Mouse (Mus musculus) liver, embryonic 13.5 days (tissue): ENCODE results near the gene Msl2. TPM values are rescaled to one million over a fixed set of nuclear protein-coding genes. Genes with fewer than 3 reads are reported as not detected.
A peak's percentile ranks its signal among the peaks of the same experiment; 100 is the strongest.

Experiments
- ATAC-seq: fragments of 200-750 bp; cut with Nextera tagmentation; 2 replicates; pipeline ENCODE4 v1.8.0; 2017; ENCODE audit warnings: low read depth, mild to moderate bottlenecking, moderate number of reproducible peaks, moderate library complexity
- DNase-seq: peaks from one replicate; pipeline ENCODE4 v3.0.0; 2022
- H3K27ac ChIP-seq: fragments of 300-500 bp; sonication (generic); 2 replicates; pipeline ENCODE4 v1.5.1; 2015; ENCODE audit warnings: moderate library complexity, mild to moderate bottlenecking, inconsistent platforms
- H3K27me3 ChIP-seq: fragments of 300-500 bp; sonication (generic); 2 replicates; pipeline ENCODE4 v1.6.1; 2015; ENCODE audit warnings: mild to moderate bottlenecking, inconsistent platforms
- H3K36me3 ChIP-seq: fragments of 300-500 bp; sonication (generic); 2 replicates; pipeline ENCODE4 v1.6.1; 2015; ENCODE audit warnings: mild to moderate bottlenecking, inconsistent platforms
- H3K4me1 ChIP-seq: fragments of 300-500 bp; sonication (generic); replicated peaks from 2 replicates; pipeline ENCODE4 v1.6.1; 2015; ENCODE audit warnings: inconsistent platforms
- H3K4me2 ChIP-seq: fragments of 300-500 bp; sonication (generic); 2 replicates; pipeline ENCODE4 v1.6.1; 2015; ENCODE audit warnings: inconsistent platforms, mild to moderate bottlenecking, moderate library complexity
- H3K4me3 ChIP-seq: fragments of 300-500 bp; sonication (generic); replicated peaks from 2 replicates; pipeline ENCODE4 v1.5.1; 2015; ENCODE audit warnings: mild to moderate bottlenecking, inconsistent platforms
- H3K9ac ChIP-seq: fragments of 300-500 bp; sonication (generic); 2 replicates; pipeline ENCODE4 v1.6.1; 2015; ENCODE audit warnings: mild to moderate bottlenecking, inconsistent platforms
- H3K9me3 ChIP-seq: fragments of 300-500 bp; sonication (generic); replicated peaks from 2 replicates; pipeline ENCODE4 v1.6.1; 2016; ENCODE audit warnings: inconsistent platforms
- WGBS: fragments of 180-500 bp; shearing (Covaris S2); methylation state at CpG from one replicate; pipeline ENCODE4 v1.1.7; 2015; ENCODE audit not compliant: insufficient replicate concordance; 5-methylcytosine and 5-hydroxymethylcytosine counted together
- polyA plus RNA-seq: library from polyadenylated mRNA; unstranded; fragments of >200 nt; fragmentation: Nextera tagmentation; extraction: Ambion mirVana; gene quantifications from 2 replicates; pipeline ENCODE4 v1.2.1, GENCODE M21; 2015

Msl2 gene
- polyA plus RNA-seq, 1 experiment from 2014 or later = 2.6 TPM

GRCm38 (mm10) chr9:101075694-101076093 is 1.8 kb downstream of the Msl2 start:
- no peaks in the 10 kb centered on the region for H3K27me3 ChIP-seq
- peaks cover 48% of the 10 kb centered on the region for H3K4me1 ChIP-seq
- peak overlapping the region; percentile 90 for H3K4me3 ChIP-seq
- H3K36me3 ChIP-seq = peaks cover 5% of the 10 kb centered on the region
- DNase-seq = no peak
- H3K9me3 ChIP-seq = no peaks in the 10 kb centered on the region
- H3K9ac ChIP-seq = peak overlapping the region; percentile 96
- WGBS = under 1% methylated on average over 8 of the region's 8 CpGs
- no peak for ATAC-seq
- H3K27ac ChIP-seq = peak overlapping the region; percentile 99
- peak overlapping the region; percentile 94 for H3K4me2 ChIP-seq

DNA sequence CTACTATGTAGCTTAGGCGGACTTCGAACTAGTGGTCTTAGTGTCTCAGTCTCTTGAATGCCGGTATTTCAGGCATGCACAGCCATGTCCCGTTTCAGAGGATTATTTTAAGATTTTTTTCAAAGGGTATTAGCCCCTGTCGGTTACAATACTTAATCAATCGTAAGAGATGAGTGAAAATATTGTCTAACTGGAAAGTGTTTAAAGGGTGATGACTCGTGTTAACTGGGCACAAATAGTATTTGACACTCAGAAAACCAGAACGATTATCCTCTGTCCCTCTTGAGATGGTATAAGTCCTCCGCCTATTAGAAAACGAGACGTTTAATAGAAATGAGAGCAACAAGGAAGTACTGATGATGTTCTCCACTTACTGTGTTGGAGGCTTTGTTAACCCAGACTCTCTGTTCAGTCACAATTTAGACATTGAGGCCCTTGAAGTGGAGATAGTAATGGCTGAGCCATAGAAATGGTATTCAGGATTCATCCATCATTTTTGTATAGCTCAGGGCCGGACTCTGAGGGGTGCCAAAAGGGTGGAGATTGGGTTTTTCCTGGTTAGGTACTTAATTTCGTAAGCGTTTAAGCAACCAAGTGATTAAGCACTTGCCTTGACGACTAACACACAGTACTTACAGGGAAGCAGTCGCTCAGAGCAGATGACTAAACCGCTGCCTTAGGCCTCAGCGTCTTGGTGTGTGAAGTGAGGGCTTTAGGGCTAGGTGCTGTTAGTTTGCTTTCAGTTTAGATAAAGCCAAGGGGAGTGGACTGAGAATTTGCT is 2.4 kb downstream of the Msl2 start:
- Histone ChIP-seq H3K4me3 (peak overlapping the region; percentile 90), H3K27me3 (no peaks in the 10 kb centered on the region), H3K9me3 (no peaks in the 10 kb centered on the region), H3K9ac (peak overlapping the region; percentile 96), H3K27ac (peak overlapping the region; percentile 99), H3K4me2 (peak overlapping the region; percentile 94), H3K36me3 (peaks cover 7% of the 10 kb centered on the region), H3K4me1 (peaks cover 53% of the 10 kb centered on the region)
- WGBS = under 1% methylated on average over 18 of the region's 18 CpGs
- ATAC-seq = no peak
- DNase-seq = no peak

- Histone ChIP-seq H3K27ac (peak overlapping the region; percentile 99; the same call in 1 of the 2 replicates), H3K27me3 (no peaks in the 10 kb centered on the region), H3K4me2 (peak overlapping the region; percentile 94), H3K36me3 (peaks cover 7% of the 10 kb centered on the region), H3K9ac (peak overlapping the region; percentile 96), H3K4me1 (peaks cover 53% of the 10 kb centered on the region), H3K9me3 (no peaks in the 10 kb centered on the region), H3K4me3 (peak overlapping the region; percentile 90)
- ATAC-seq = no peak
- no peak for DNase-seq
These were observed 3.6 kb downstream of the Msl2 start for GRCm38 (mm10) chr9:101077486-101077885.

GRCm38 (mm10) chr9:101078579-101078978 is 4.7 kb downstream of the Msl2 start:
- Histone ChIP-seq H3K9ac (peak overlapping the region; percentile 55), H3K27ac (peak overlapping the region; percentile 51), H3K27me3 (no peaks in the 10 kb centered on the region), H3K4me3 (peak overlapping the region; percentile 90), H3K4me1 (peaks cover 47% of the 10 kb centered on the region), H3K36me3 (peaks cover 9% of the 10 kb centered on the region), H3K9me3 (no peaks in the 10 kb centered on the region), H3K4me2 (peak overlapping the region; percentile 69)
- no peak for DNase-seq
- ATAC-seq = no peak
- 64% methylated on average over 4 of the region's 4 CpGs for WGBS

DNA sequence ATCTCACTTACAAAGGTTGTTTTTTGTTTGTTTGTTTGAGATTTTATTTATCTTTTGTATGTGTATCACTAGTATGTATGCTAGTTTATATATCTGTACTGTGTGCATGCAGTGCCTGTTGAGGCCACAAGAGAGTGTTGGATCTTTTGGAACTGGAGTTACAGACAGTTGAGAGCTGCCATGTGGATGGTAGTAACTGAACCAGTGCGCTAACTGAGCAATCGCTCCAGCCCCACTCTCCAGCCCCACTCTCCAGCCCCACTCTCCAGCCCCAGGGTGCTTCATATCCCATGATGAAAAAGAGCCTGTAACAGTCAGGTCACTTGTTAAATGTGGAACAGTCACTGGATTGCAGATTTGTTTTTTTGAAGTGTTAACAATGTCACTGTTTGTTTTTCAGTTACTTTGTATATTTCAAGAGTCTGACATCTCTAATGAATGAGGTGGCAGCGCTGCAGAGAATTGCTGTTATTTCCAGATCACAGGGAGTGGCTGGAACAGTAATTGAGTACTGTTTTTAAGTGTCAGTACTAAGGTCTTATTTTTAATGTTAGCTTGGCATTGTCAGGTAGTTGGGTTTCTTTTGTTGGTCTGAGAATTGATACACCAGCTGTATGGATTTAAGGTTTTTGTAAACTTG is 6.3 kb downstream of the Msl2 start:
- Histone ChIP-seq H3K4me2 (peak overlapping the region; percentile 21; the same call in 1 of the 2 replicates), H3K9ac (no peak overlapping the region), H3K4me3 (no peak overlapping the region), H3K4me1 (peaks cover 55% of the 10 kb centered on the region), H3K9me3 (no peaks in the 10 kb centered on the region), H3K36me3 (peaks cover 11% of the 10 kb centered on the region), H3K27me3 (no peaks in the 10 kb centered on the region), H3K27ac (peak overlapping the region; percentile 9; the same call in 1 of the 2 replicates)
- DNase-seq = no peak
- WGBS = 81% methylated on average over 3 of the region's 3 CpGs
- no peak for ATAC-seq

GRCm38 (mm10) chr9:101083728-101084127 is 9.8 kb downstream of the Msl2 start:
- H3K4me2 ChIP-seq = no peak overlapping the region
- DNase-seq (no peak), ATAC-seq (no peak)
- H3K36me3 ChIP-seq = peaks cover 11% of the 10 kb centered on the region
- WGBS = 70% methylated on average over 3 of the region's 3 CpGs
- peaks cover 36% of the 10 kb centered on the region for H3K4me1 ChIP-seq
- no peak overlapping the region for H3K27ac ChIP-seq
- no peaks in the 10 kb centered on the region for H3K9me3 ChIP-seq
- H3K4me3 ChIP-seq = no peak overlapping the region
- H3K9ac ChIP-seq = no peak overlapping the region
- no peaks in the 10 kb centered on the region for H3K27me3 ChIP-seq

DNA sequence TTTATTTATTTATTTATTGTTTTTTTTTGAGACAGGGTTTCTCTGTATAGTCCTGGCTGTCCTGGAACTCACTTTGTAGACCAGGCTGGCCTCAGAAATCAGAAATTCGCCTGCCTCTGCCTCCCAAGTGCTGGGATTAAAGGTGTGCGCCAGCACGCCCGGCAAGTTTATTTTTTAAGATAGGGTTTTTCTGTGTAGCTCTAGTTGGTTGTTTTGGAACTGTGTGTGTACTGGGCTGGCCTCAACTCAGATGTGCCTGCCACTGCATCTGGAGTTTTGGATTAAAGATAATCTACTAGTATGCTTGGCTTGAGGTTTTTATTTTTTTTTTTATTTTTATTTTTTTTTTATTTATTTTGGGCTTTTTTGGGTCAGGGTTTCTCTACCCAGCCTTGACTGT is 21.5 kb downstream of the Msl2 start:
- no peak overlapping the region for H3K4me3 ChIP-seq
- DNase-seq (no peak), ATAC-seq (no peak)
- H3K9ac ChIP-seq = no peak overlapping the region
- H3K4me1 ChIP-seq = peaks cover 22% of the 10 kb centered on the region
- H3K4me2 ChIP-seq = no peak overlapping the region
- H3K36me3 ChIP-seq = peaks cover 24% of the 10 kb centered on the region
- H3K27ac ChIP-seq = no peak overlapping the region
- 77% methylated on average over 4 of the region's 4 CpGs for WGBS
- H3K9me3 ChIP-seq = no peaks in the 10 kb centered on the region
- no peaks in the 10 kb centered on the region for H3K27me3 ChIP-seq

DNA sequence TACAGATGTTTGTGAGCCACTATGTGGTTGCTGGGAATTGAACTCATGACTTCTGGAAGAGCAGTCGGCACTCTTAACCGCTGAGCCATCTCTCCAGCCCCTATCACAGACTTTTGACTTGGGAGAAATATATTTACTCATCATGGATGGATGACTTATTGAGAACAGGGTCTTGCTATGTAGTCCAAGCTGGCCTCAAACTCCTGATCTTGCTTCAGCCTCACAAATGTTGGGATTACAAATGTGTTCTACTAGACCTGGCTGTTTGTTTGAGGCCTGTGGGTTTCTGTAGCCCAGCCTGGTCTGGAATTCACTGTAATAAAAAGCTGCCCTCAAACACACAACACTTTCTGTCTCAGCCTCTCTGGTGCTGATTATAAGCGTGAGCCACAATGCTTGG is 22.6 kb downstream of the Msl2 start:
- WGBS = 92% methylated on average over 3 of the region's 3 CpGs
- peaks cover 35% of the 10 kb centered on the region for H3K36me3 ChIP-seq
- no peak overlapping the region for H3K27ac ChIP-seq
- H3K9ac ChIP-seq = no peak overlapping the region
- H3K4me3 ChIP-seq = no peak overlapping the region
- H3K4me1 ChIP-seq = peaks cover 23% of the 10 kb centered on the region
- H3K4me2 ChIP-seq = no peak overlapping the region
- no peaks in the 10 kb centered on the region for H3K27me3 ChIP-seq
- ATAC-seq (no peak), DNase-seq (no peak)
- H3K9me3 ChIP-seq = no peaks in the 10 kb centered on the region

DNA sequence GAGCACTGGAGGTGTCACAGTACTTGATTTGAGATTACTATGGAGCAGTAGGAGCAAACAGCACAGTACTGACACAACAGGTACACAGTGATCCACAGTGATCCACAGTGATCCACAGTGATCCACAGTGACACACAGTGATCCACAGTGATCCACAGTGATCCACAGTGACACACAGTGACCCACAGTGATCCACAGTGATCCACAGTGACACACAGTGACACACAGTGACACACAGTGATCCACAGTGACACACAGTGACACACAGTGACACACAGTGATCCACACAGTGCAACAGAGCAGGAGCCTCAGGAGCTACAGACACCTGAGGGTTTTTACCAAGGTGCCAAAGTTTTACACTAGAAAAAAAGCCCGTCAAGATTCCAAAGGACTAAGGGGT is 23.6 kb downstream of the Msl2 start:
- no peak overlapping the region for H3K4me3 ChIP-seq
- H3K9ac ChIP-seq = no peak overlapping the region
- H3K27ac ChIP-seq = no peak overlapping the region
- no peak overlapping the region for H3K4me2 ChIP-seq
- H3K9me3 ChIP-seq = no peaks in the 10 kb centered on the region
- no peak for DNase-seq
- WGBS = 64% methylated on average over 1 of the region's 1 CpGs
- H3K27me3 ChIP-seq = no peaks in the 10 kb centered on the region
- no peak for ATAC-seq
- H3K4me1 ChIP-seq = peaks cover 25% of the 10 kb centered on the region
- H3K36me3 ChIP-seq = peaks cover 40% of the 10 kb centered on the region

GRCm38 (mm10) chr9:101099445-101099844 is 25.5 kb downstream of the Msl2 start:
- Histone ChIP-seq H3K27me3 (no peaks in the 10 kb centered on the region), H3K36me3 (peaks cover 38% of the 10 kb centered on the region), H3K4me2 (no peak overlapping the region), H3K9ac (0 out of 2 replicates have a peak overlapping the region, but pooled peaks have one; percentile 5), H3K9me3 (no peaks in the 10 kb centered on the region), H3K27ac (no peak overlapping the region), H3K4me1 (peaks cover 21% of the 10 kb centered on the region), H3K4me3 (no peak overlapping the region)
- ATAC-seq (0 out of 2 replicates have a peak, but pooled peaks have one; percentile 7), DNase-seq (no peak)
- WGBS = 59% methylated on average over 6 of the region's 6 CpGs

GRCm38 (mm10) chr9:101100163-101100562 is 26.3 kb downstream of the Msl2 start:
- 21% methylated on average over 3 of the region's 3 CpGs for WGBS
- Histone ChIP-seq H3K36me3 (peaks cover 43% of the 10 kb centered on the region), H3K27ac (no peak overlapping the region), H3K27me3 (no peaks in the 10 kb centered on the region), H3K9ac (no peak overlapping the region), H3K4me3 (no peak overlapping the region), H3K4me2 (no peak overlapping the region), H3K9me3 (no peaks in the 10 kb centered on the region), H3K4me1 (peaks cover 21% of the 10 kb centered on the region)
- DNase-seq (no peak), ATAC-seq (no peak)
